Mouse (Mus musculus) hindbrain, embryonic 14.5 days (tissue): ENCODE data around the gene Inafm2. TPM values are rescaled to one million over a fixed set of nuclear protein-coding genes. Genes with fewer than 3 reads are reported as not detected.

Experiments used
- ATAC-seq: fragments of 200-750 bp; cut with Nextera tagmentation; 2 replicates; pipeline ENCODE4 v1.8.0; 2017; ENCODE audit warnings: moderate number of reproducible peaks, mild to moderate bottlenecking, moderate TSS enrichment, moderate library complexity; ENCODE audit not compliant: low FRiP score
- DNase-seq: peaks from one replicate; pipeline ENCODE4 v3.0.0-alpha.2; 2015; ENCODE audit warnings: low spot score
- H3K27ac ChIP-seq: fragments of 300-500 bp; sonication (generic); 2 replicates; pipeline ENCODE4 v1.5.1; 2014; ENCODE audit warnings: mild to moderate bottlenecking, moderate library complexity
- H3K27me3 ChIP-seq: fragments of 300-500 bp; sonication (generic); 2 replicates; pipeline ENCODE4 v1.6.1; 2014; ENCODE audit warnings: mild to moderate bottlenecking, low read length, mixed read lengths; ENCODE audit not compliant: control insufficient read depth, insufficient read depth
- H3K36me3 ChIP-seq: fragments of 300-500 bp; sonication (generic); replicated peaks from 2 replicates; pipeline ENCODE4 v1.6.1; 2014; ENCODE audit not compliant: control insufficient read depth, insufficient read depth
- H3K4me1 ChIP-seq: fragments of 300-500 bp; sonication (generic); replicated peaks from 2 replicates; pipeline ENCODE4 v1.6.1; 2014; ENCODE audit warnings: antibody characterized with exemption, low read length, mixed read lengths; ENCODE audit not compliant: control insufficient read depth, insufficient read depth
- H3K4me2 ChIP-seq: fragments of 300-500 bp; sonication (generic); replicated peaks from 2 replicates; pipeline ENCODE4 v1.6.1; 2014; ENCODE audit warnings: mild to moderate bottlenecking, moderate library complexity
- H3K4me3 ChIP-seq: fragments of 300-500 bp; sonication (generic); replicated peaks from 2 replicates; pipeline ENCODE4 v1.5.1; 2014; ENCODE audit warnings: mild to moderate bottlenecking, low read length
- H3K9ac ChIP-seq: fragments of 300-500 bp; sonication (generic); 2 replicates; pipeline ENCODE4 v1.6.1; 2014
- H3K9me3 ChIP-seq: fragments of 300-500 bp; sonication (generic); 2 replicates; pipeline ENCODE4 v1.6.1; 2016; ENCODE audit warnings: low read length; ENCODE audit not compliant: control insufficient read depth
- WGBS: fragments of 180-500 bp; shearing (Covaris S2); extraction: QIAGEN DNeasy Blood & Tissue Kit; methylation state at CpG from one replicate; pipeline ENCODE4 v1.1.7; 2014; 5-methylcytosine and 5-hydroxymethylcytosine counted together
- polyA plus RNA-seq: library from polyadenylated mRNA; unstranded; fragments of >200 nt; fragmentation: Nextera tagmentation; extraction: Ambion mirVana; gene quantifications from 2 replicates; pipeline ENCODE4 v1.2.1, GENCODE M21; 2014

Gene Inafm2
- polyA plus RNA-seq, 1 experiment from 2014 or later = 30.6 TPM

DNA sequence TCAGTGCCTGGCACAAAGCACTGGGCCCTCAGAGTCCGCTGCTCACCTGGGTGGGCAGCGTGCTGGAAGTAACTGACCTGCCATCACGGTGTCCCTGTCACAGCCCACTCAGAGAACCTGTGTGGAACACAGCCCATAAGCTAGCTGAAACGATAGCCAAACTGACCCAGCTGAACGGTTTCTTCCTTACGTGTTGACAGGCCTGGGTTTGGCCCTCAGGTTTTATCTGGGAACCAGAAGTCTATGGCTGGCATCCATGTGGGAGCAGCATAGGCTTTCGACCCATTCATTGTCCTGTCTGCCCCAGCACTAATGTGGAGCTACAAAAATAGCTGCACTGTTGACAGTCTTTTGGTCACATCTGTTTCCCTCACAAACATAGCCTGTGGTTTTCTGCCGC, 4.9 kb downstream of the Inafm2 start:
- Histone ChIP-seq H3K9me3 (no peaks in the 10 kb centered on the region), H3K36me3 (no peaks in the 10 kb centered on the region), H3K4me1 (peaks cover 39% of the 10 kb centered on the region), H3K27ac (no peak overlapping the region), H3K4me2 (peak overlapping the region; percentile 24; the same call in 1 of the 2 replicates), H3K4me3 (no peak overlapping the region), H3K27me3 (no peaks in the 10 kb centered on the region), H3K9ac (no peak overlapping the region)
- no peak for DNase-seq
- ATAC-seq = no peak
- 73% methylated on average over 8 of the region's 8 CpGs for WGBS

DNA sequence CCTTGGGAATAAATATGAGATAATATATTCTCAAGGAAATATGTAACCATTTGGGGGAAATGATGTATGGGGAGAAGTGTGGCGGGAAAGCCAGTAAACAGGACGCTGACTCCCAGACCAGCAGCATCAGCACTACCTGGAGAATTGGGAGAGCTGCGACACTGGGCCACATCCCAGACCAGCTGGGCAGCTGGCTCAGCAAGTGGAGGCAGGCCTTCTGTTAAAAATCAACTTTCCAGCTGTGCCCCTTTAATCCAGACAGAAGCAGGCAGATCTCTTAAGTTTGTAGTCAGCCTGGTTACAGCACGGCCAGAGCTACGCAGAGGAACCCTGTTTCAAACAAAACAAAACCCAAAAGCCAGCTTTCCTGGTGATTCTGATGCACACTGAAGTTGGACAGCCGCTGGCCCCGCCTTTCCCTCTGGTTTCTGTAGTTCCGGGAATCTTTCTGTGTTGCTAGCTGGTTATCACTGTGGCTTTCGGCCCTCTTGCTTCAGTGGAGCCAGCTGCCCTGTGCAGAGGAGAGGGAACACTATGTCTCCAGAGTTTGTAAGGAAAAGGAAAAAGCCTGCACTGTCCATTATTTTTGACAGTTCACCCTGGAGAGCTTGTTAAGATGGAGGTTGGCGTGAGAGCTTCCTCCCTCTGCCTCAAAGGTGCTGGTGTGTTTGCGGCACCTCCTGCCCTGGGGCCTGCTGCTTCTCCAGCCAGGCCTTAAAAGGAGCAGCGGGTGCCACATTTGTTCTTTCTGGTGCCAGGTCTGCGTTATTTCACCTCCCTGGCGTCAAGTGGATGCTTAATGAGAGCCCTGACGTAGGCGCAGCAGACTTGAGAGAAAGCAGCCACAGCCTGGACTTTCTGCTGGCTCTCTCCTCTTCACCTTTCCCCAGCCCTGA, 6.6 kb downstream of the Inafm2 start:
- no peak for DNase-seq
- Histone ChIP-seq H3K27me3 (no peaks in the 10 kb centered on the region), H3K4me3 (no peak overlapping the region), H3K27ac (no peak overlapping the region), H3K36me3 (no peaks in the 10 kb centered on the region), H3K4me1 (peaks cover 36% of the 10 kb centered on the region), H3K9me3 (no peaks in the 10 kb centered on the region), H3K4me2 (no peak overlapping the region), H3K9ac (no peak overlapping the region)
- ATAC-seq = no peak
- 66% methylated on average over 16 of the region's 16 CpGs for WGBS

DNA sequence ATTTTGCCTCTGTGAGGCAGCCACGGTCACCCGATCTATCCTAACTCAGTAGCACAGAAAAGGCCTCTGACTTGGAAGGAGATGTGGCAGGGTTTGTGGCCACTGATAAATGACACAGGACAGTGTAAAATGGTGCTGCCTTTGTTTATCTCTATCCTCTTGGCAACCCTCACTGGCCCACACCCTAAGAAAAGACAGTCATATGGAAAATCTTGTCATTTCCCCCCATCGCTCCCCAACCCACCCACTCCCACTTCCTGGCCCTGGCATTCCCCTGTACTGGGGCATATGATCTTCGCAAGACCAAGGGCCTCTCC, 7.2 kb downstream of the Inafm2 start:
- Histone ChIP-seq H3K27ac (no peak overlapping the region), H3K9me3 (no peaks in the 10 kb centered on the region), H3K27me3 (no peaks in the 10 kb centered on the region), H3K36me3 (no peaks in the 10 kb centered on the region), H3K9ac (no peak overlapping the region), H3K4me2 (no peak overlapping the region), H3K4me3 (no peak overlapping the region), H3K4me1 (peaks cover 30% of the 10 kb centered on the region)
- DNase-seq = no peak
- no peak for ATAC-seq
- WGBS = 66% methylated on average over 4 of the region's 4 CpGs

DNA sequence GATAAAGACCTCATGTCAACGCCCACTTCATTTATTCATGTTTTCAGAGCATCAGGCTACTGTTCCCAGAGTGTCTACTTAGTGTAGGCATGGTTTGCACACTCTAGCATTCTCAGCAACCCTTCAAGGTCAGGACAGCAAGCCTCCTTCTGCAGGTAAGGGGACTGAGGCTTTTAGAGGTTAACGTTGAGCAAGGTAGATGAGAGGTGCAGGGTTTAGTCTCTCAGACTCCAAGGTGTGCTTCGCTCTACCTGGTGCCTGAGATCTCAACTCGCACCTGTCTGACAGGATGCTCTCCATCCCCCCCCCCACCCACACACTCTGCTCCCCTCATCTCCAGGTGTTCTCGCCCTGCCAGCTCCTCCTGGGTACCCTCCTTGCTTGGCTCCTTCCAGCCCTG, 8.6 kb downstream of the Inafm2 start:
- Histone ChIP-seq H3K27me3 (no peaks in the 10 kb centered on the region), H3K9ac (no peak overlapping the region), H3K4me3 (no peak overlapping the region), H3K36me3 (no peaks in the 10 kb centered on the region), H3K9me3 (no peaks in the 10 kb centered on the region), H3K4me2 (no peak overlapping the region), H3K27ac (no peak overlapping the region), H3K4me1 (peaks cover 16% of the 10 kb centered on the region)
- ATAC-seq (no peak), DNase-seq (no peak)
- WGBS = 95% methylated on average over 5 of the region's 5 CpGs

DNA sequence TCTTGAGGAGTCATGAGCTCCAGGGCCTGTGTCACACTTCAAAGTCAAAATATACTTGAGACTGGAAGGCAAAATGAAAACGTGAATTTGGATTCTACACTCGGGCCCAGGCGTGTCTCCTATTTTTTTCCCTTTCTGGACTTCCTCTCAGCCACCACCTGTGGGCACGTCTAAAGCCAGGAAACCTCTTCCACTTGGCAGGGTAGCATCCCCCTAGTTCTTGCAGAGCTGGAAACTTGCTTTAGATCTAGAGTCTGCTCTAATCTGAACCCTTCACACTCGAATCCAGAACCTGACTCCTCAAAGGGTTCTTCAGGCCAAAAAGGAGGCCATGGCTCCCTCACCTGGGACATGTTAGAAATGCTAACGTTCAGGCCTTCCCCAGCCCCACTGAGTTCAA, 9.8 kb downstream of the Inafm2 start:
- no peak for DNase-seq

DNA sequence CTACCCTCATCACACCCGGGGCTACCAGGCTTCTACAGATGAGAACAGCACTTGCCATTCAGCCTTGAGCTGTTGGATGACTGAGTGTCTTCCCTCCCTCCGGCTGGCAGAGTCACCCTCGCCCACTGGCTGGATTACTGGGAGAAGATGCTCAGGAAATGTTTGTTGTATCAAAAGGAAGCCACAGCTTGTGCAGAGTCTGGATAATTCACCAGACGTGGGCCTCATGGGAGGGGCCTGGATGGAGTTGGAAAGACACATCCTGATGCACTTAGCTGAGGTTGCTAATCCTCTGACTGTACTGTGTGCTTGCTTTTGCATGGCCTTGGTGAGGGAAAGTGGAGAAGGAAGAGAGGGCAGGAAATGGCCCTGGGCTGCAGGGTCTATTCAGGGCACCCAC, 10.5 kb downstream of the Inafm2 start:
- DNase-seq = no peak
- no peak overlapping the region for H3K9ac ChIP-seq
- no peak overlapping the region for H3K27ac ChIP-seq
- 86% methylated on average over 4 of the region's 4 CpGs for WGBS
- H3K4me3 ChIP-seq = no peak overlapping the region
- H3K27me3 ChIP-seq = no peaks in the 10 kb centered on the region
- no peak overlapping the region for H3K4me2 ChIP-seq
- H3K4me1 ChIP-seq = peaks cover 4% of the 10 kb centered on the region
- ATAC-seq = no peak
- no peaks in the 10 kb centered on the region for H3K36me3 ChIP-seq
- H3K9me3 ChIP-seq = no peaks in the 10 kb centered on the region

More for the DNA sequence above, 9.8 kb downstream of the Inafm2 start:
- peaks cover 4% of the 10 kb centered on the region; the same call in 1 of the 2 replicates for H3K4me1 ChIP-seq
- no peaks in the 10 kb centered on the region for H3K27me3 ChIP-seq
- 87% methylated on average over 6 of the region's 6 CpGs for WGBS
- H3K9me3 ChIP-seq = no peaks in the 10 kb centered on the region
- H3K27ac ChIP-seq = no peak overlapping the region
- H3K4me3 ChIP-seq = no peak overlapping the region
- ATAC-seq = no peak
- H3K4me2 ChIP-seq = no peak overlapping the region
- no peak overlapping the region for H3K9ac ChIP-seq
- no peaks in the 10 kb centered on the region for H3K36me3 ChIP-seq

DNA sequence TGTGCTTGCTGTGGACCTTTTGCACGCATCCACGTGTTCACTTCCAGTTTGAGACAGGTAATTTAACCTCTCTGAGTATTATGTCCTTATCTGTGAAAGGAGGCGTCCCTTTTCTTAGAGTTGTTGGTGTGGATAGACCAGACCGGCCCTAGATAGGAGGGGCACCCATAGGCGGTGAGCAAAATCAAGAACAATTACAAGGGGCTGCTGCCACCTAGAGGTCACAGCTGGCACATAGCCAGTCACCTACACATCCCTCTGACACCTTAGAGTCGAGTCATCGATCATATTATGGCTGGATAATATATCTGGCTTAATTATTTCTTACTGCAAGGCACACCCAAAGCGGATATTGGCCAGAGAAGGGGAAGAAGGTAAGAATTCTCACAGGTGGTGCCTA, 14.3 kb downstream of the Inafm2 start:
- Histone ChIP-seq H3K9ac (no peak overlapping the region), H3K9me3 (no peaks in the 10 kb centered on the region), H3K27me3 (no peaks in the 10 kb centered on the region), H3K27ac (no peak overlapping the region), H3K4me2 (0 out of 2 replicates have a peak overlapping the region, but pooled peaks have one; percentile 20), H3K36me3 (no peaks in the 10 kb centered on the region), H3K4me3 (no peak overlapping the region), H3K4me1 (peaks cover 27% of the 10 kb centered on the region)
- DNase-seq = peak; percentile 76
- WGBS = 14% methylated on average over 8 of the region's 8 CpGs
- ATAC-seq = peak; percentile 47; the same call in 1 of the 2 replicates

DNA sequence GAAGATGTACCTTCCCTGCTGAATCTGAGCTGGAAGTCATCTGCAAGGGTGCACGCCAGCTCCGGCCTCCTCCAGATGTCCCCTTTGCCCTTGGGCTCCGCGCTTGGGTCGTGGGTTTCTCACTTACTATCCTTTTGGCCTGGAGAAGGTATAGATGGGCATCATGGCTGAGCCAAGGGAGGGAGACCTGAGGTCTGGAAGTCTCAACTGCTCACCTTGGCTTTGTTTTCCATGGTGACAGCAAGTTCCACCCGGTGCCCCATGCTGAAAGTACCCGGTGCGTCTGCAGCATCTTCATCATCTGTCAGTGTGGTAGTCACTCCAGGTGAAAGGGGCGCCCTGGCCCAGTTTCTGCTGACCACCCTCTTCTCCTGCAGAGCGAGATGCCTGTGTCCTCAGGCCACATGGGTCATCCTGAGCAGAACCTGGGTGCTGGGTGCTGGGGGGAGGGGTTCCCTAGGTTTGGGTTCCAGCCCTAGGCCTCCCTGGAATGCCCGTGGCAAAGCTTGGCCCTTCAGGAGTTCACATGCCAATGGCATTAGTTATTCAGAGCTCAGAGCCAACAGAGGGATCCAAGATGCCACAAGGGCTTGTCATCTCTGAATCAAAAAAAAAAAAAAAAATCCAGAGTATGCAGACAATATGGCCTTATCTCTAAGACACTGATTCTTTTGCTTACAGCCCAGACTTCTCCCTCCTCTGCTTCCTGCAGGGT, 14.9 kb downstream of the Inafm2 start:
- no peaks in the 10 kb centered on the region for H3K9me3 ChIP-seq
- no peak overlapping the region for H3K4me3 ChIP-seq
- DNase-seq (no peak), ATAC-seq (no peak)
- H3K4me1 ChIP-seq = peaks cover 27% of the 10 kb centered on the region
- WGBS = 87% methylated on average over 11 of the region's 11 CpGs
- H3K27ac ChIP-seq = no peak overlapping the region
- no peak overlapping the region for H3K9ac ChIP-seq
- H3K27me3 ChIP-seq = no peaks in the 10 kb centered on the region
- no peaks in the 10 kb centered on the region for H3K36me3 ChIP-seq
- H3K4me2 ChIP-seq = no peak overlapping the region

DNA sequence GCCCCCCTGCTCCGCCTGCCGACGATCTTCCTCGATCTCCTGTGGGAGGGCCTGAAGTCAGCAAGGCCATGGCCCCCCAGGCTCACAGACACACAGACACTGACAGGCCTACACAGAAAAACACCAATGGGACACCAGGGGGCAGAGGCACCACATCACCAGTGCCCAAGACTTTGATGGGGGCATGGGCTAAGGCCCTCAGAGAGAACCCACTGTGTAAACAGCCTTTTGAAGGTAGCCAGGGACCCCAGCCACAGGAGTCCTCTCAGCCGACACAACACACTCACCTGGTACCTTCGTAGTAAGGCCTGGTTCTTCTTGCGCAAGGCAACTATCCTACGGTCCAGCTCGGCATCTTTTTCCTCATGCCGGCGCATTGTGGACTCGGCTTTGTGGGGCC, 15.8 kb downstream of the Inafm2 start:
- no peak for ATAC-seq
- H3K4me1 ChIP-seq = peaks cover 27% of the 10 kb centered on the region
- no peak for DNase-seq

More for the DNA sequence above, 15.8 kb downstream of the Inafm2 start:
- peak overlapping the region; percentile 54 for H3K9ac ChIP-seq
- H3K27me3 ChIP-seq = no peaks in the 10 kb centered on the region
- H3K9me3 ChIP-seq = no peaks in the 10 kb centered on the region
- no peaks in the 10 kb centered on the region for H3K36me3 ChIP-seq
- 73% methylated on average over 12 of the region's 12 CpGs for WGBS
- no peak overlapping the region for H3K4me3 ChIP-seq
- peak overlapping the region; percentile 43 for H3K4me2 ChIP-seq
- peak overlapping the region; percentile 87 for H3K27ac ChIP-seq
